Mouse (Mus musculus) thymus, adult 2 months (tissue): ENCODE data around the gene Topaz1.

Source experiments
- CTCF ChIP-seq: fragments of 200-500 bp; IDR thresholded peaks from 2 replicates; pipeline ENCODE4 v1.5.1; 2012; ENCODE audit warnings: mild to moderate bottlenecking, control low read depth, low read length, moderate library complexity, borderline replicate concordance; ENCODE audit not compliant: control insufficient read depth, poor library complexity, insufficient read depth; ENCODE audit errors: extremely low read depth
- POLR2A ChIP-seq: fragments of 200-500 bp; IDR thresholded peaks from 2 replicates; pipeline ENCODE4 v1.6.1; 2012; ENCODE audit warnings: mild to moderate bottlenecking, low read length, control low read depth, moderate library complexity; ENCODE audit not compliant: control insufficient read depth, poor library complexity, insufficient read depth; ENCODE audit errors: extremely low read depth

- TF ChIP-seq POLR2A, result no peak
- TF ChIP-seq CTCF, result no peak
Observed at GRCm38 (mm10) chr9:122836790-122837189, 89.6 kb downstream of the Topaz1 start.
